Mouse (Mus musculus) forebrain, embryonic 12.5 days (tissue): ENCODE data around the gene 6030452D12Rik. TPM values are rescaled to one million over a fixed set of nuclear protein-coding genes. Genes with fewer than 3 reads are reported as not detected.

ENCODE experiments used
- ATAC-seq: fragments of 200-750 bp; cut with Nextera tagmentation; 2 replicates; pipeline ENCODE4 v1.8.0; 2017; ENCODE audit warnings: moderate TSS enrichment; ENCODE audit not compliant: low FRiP score
- H3K27ac ChIP-seq: fragments of 300-500 bp; sonication (generic); 2 replicates; pipeline ENCODE4 v1.5.1; 2016; ENCODE audit warnings: mild to moderate bottlenecking
- H3K27me3 ChIP-seq: fragments of 300-500 bp; sonication (generic); 2 replicates; pipeline ENCODE4 v1.6.1; 2016; ENCODE audit warnings: mild to moderate bottlenecking
- H3K36me3 ChIP-seq: fragments of 300-500 bp; sonication (generic); replicated peaks from 2 replicates; pipeline ENCODE4 v1.6.1; 2016; ENCODE audit warnings: mild to moderate bottlenecking
- H3K4me1 ChIP-seq: fragments of 300-500 bp; sonication (generic); 2 replicates; pipeline ENCODE4 v1.6.1; 2016
- H3K4me2 ChIP-seq: fragments of 300-500 bp; sonication (generic); 2 replicates; pipeline ENCODE4 v1.6.1; 2016; ENCODE audit warnings: mild to moderate bottlenecking, moderate library complexity
- H3K4me3 ChIP-seq: fragments of 300-500 bp; sonication (generic); replicated peaks from 2 replicates; pipeline ENCODE4 v1.5.1; 2016; ENCODE audit warnings: mild to moderate bottlenecking
- H3K9ac ChIP-seq: fragments of 300-500 bp; sonication (generic); 2 replicates; pipeline ENCODE4 v1.6.1; 2016; ENCODE audit warnings: mild to moderate bottlenecking
- H3K9me3 ChIP-seq: fragments of 300-500 bp; sonication (generic); 2 replicates; pipeline ENCODE4 v1.6.1; 2016
- WGBS: fragments of 180-500 bp; shearing (Covaris S2); methylation state at CpG from one replicate; pipeline ENCODE4 v1.1.7; 2016; 5-methylcytosine and 5-hydroxymethylcytosine counted together
- polyA plus RNA-seq: library from polyadenylated mRNA; unstranded; fragments of >200 nt; fragmentation: Nextera tagmentation; extraction: Ambion mirVana; gene quantifications from 2 replicates; pipeline ENCODE4 v1.2.1, GENCODE M21; 2016

The 6030452D12Rik gene
- polyA plus RNA-seq, 1 experiment from 2014 or later, result not detected

DNA sequence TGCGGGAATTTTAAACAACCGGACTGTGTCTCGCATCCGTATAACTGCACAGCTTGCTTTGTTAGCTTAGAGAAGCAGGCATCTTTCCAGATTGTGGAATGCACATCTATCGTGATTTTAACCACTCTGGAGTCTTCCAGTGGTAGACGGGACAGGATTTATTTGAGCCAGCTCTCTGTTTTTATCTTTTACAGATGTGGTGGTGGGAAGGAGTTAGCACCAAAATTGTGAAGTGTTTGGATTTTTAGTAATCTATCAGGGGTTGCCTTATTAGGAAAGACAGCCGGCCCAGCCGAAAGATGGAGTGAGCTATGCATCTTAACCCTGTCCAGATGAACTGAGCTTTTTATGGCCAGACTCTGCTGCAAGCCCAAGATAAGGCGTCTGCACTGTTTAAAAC, 21.5 kb downstream of the 6030452D12Rik start:
- no peak for ATAC-seq
- no peak overlapping the region for H3K9ac ChIP-seq
- H3K4me2 ChIP-seq, result no peak overlapping the region
- H3K27ac ChIP-seq, result no peak overlapping the region
- no peaks in the 10 kb centered on the region for H3K9me3 ChIP-seq
- H3K36me3 ChIP-seq, result no peaks in the 10 kb centered on the region
- 83% methylated on average over 9 of the region's 9 CpGs for WGBS
- H3K4me1 ChIP-seq, result no peaks in the 10 kb centered on the region
- no peak overlapping the region for H3K4me3 ChIP-seq
- H3K27me3 ChIP-seq, result no peaks in the 10 kb centered on the region

DNA sequence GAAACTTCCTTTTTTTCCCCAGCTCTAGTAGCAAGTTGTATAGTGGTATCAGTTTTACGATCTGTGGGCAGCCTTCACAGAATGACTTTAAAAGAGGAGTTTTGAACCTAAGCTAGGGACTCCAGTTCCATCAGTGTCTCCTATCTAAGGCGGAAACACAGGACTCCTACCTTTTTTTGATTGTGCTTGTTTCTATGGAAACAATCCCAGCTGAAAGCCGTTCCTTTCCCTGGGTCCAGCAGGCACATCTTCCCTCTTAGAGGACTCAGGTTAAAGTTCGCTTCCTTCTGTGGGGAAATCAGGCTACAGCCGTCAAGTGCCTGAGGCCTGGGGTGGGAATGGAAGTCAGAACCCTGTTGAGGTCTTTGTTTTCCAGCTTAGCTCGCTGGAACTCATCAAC, 26.4 kb downstream of the 6030452D12Rik start:
- Histone ChIP-seq H3K9me3 (no peaks in the 10 kb centered on the region), H3K27me3 (no peaks in the 10 kb centered on the region), H3K27ac (no peak overlapping the region), H3K36me3 (no peaks in the 10 kb centered on the region), H3K4me3 (no peak overlapping the region), H3K4me2 (no peak overlapping the region), H3K4me1 (no peaks in the 10 kb centered on the region), H3K9ac (no peak overlapping the region)
- WGBS, result 64% methylated on average over 6 of the region's 6 CpGs
- no peak for ATAC-seq

DNA sequence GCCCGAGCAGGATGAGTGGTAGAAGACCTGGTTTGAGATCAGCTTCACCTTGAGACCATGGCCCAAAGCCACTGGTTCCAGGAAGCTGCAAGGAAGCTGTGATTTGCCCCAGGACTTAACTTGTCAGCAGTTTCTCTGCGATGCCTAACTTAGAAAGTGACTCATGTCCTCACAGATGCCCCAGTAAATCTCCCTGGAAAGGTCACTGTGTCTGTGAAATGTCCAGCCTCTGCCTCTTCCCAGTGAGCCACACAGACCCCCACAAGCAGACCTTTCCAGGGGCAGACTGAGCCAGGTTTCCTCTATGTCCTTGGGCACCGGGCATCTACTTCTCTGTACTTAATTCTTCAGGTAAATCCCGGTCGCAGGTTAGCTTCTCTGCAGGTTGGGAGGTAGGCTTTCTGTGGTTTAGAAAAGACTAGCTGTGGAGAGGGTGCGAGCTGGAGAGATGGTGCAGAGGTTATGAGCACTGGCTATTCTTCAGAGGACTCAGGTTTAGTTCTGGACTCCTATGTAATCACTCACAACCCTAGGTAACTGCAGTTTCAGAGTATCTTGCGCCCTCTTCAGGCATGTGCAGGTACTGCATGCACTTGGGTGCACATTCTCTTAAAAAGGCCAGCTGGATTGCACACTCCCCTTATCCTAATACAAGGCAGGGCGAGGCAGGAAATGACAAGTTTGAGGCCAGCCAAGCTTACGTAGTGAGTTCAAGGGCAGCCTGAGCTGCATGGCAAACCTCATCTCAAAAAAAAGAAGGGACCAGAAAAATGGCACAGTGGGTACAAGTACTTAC, 27.1 kb downstream of the 6030452D12Rik start:
- H3K36me3 ChIP-seq, result no peaks in the 10 kb centered on the region
- H3K4me2 ChIP-seq, result no peak overlapping the region
- ATAC-seq, result no peak
- no peak overlapping the region for H3K4me3 ChIP-seq
- H3K9me3 ChIP-seq, result no peaks in the 10 kb centered on the region
- no peak overlapping the region for H3K9ac ChIP-seq
- H3K27me3 ChIP-seq, result no peaks in the 10 kb centered on the region
- H3K4me1 ChIP-seq, result no peaks in the 10 kb centered on the region
- no peak overlapping the region for H3K27ac ChIP-seq
- WGBS, result 89% methylated on average over 9 of the region's 9 CpGs

DNA sequence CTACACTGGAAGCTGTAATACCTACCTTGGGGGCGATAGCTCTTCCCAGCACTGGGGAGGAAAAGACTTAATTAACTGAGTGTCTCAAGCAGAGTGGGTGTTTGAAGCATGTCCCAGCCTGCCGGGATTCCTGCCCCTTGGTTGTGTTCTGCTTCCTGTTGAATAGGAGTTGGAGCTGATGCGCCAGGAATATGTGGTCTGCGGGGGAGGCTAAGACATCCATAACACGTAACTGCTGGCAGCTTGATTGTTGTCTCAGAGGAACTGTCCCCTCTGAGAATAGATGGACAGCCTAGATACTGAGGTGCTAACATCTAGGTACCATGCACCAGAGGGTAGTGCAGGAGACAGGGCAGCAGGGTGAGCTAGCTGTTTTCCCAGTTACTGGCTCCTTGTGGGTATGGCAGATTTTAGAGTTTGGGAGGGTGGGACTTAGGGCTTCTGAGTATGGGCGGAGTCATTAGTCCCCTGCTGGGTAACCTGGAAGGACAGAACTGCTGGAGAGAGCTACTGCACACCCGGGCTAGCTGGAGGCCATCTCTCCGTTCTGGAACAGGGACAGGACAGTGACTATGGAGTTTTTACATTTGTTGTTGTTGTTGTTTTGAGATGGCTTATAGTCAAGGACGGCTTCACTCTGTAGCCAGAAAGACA, 28.4 kb downstream of the 6030452D12Rik start:
- WGBS, result 87% methylated on average over 9 of the region's 9 CpGs
- no peak overlapping the region for H3K4me3 ChIP-seq
- no peak overlapping the region for H3K4me2 ChIP-seq
- no peaks in the 10 kb centered on the region for H3K9me3 ChIP-seq
- H3K4me1 ChIP-seq, result no peaks in the 10 kb centered on the region
- H3K27ac ChIP-seq, result no peak overlapping the region
- H3K36me3 ChIP-seq, result no peaks in the 10 kb centered on the region
- no peak for ATAC-seq
- H3K9ac ChIP-seq, result no peak overlapping the region
- H3K27me3 ChIP-seq, result no peaks in the 10 kb centered on the region

DNA sequence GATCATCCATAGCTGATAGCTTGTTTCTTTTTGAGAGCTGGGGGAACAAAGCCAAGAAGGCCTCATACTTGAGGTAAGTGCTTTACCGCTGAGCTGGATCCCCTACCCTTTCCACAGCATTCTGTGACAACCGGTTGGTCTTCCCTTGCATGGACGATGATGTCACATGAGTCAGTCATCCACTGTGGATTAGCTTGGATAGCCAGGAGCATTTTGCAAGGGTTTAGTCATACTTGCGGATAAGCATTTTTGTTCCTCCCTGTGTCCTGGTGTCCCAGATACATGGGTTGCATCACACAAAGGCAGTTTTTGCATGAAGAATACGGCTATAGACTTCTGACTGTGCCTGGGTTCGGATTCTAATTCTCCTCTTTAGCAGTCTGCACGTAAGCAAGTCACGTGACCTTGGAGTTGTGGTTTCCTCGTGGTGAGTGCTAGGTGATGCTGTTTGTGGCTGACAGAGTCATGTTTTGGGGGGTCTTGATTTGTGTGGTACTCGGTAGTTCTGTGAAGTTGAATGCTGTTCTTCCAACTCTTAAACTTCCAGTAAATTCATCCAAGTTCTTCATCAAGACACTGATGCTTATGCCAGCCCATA, 29.7 kb downstream of the 6030452D12Rik start:
- 93% methylated on average over 10 of the region's 10 CpGs for WGBS
- Histone ChIP-seq H3K4me2 (no peak overlapping the region), H3K9ac (no peak overlapping the region), H3K36me3 (no peaks in the 10 kb centered on the region), H3K9me3 (no peaks in the 10 kb centered on the region), H3K4me3 (no peak overlapping the region), H3K4me1 (no peaks in the 10 kb centered on the region), H3K27me3 (no peaks in the 10 kb centered on the region), H3K27ac (no peak overlapping the region)
- no peak for ATAC-seq

DNA sequence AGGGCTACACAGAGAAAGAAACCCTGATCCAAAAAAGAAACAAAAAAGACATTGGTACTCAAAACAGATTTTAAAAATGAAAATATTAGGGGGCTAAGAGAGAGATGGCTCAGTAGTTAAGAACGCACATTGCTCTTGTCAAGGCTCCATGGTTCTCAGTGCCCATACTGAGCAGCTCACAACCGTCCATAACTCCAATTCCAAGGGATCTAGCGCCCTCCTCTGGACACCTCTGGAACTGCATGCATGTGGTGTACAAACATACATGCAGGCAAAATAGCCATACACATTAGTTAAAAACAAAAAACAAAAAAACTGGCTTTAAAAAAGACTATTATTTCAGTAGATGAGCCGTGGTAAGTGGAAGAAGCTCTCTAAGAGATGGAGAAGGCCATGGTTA, 30.2 kb downstream of the 6030452D12Rik start:
- H3K4me2 ChIP-seq, result no peak overlapping the region
- H3K27ac ChIP-seq, result no peak overlapping the region
- WGBS, result 70% methylated on average over 4 of the region's 4 CpGs
- H3K9me3 ChIP-seq, result no peaks in the 10 kb centered on the region
- no peaks in the 10 kb centered on the region for H3K4me1 ChIP-seq
- H3K4me3 ChIP-seq, result no peak overlapping the region
- no peaks in the 10 kb centered on the region for H3K27me3 ChIP-seq
- ATAC-seq, result no peak
- H3K36me3 ChIP-seq, result no peaks in the 10 kb centered on the region
- no peak overlapping the region for H3K9ac ChIP-seq

DNA sequence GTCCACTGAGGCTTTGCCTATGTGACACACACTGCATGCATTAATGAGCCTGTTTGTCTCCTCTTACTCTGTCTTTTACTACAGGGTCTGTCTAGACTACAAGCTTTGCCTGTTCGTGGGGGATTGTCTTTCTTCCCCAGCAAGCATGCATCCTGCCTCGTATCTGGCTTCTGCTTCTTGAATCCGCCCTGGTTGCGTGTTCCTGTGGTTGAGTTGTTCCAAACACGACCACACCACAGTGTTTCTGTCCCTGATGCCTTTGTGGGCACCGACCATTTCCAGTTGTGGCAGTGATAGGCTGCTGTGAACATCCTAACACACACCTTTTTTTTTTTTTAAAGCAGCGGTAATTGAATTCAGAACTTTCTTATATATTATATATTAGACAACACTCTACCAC, 33.4 kb downstream of the 6030452D12Rik start:
- no peaks in the 10 kb centered on the region for H3K36me3 ChIP-seq
- WGBS, result 83% methylated on average over 7 of the region's 7 CpGs
- H3K9ac ChIP-seq, result no peak overlapping the region
- H3K4me1 ChIP-seq, result no peaks in the 10 kb centered on the region
- H3K27me3 ChIP-seq, result no peaks in the 10 kb centered on the region
- H3K9me3 ChIP-seq, result no peaks in the 10 kb centered on the region
- ATAC-seq, result no peak
- H3K4me2 ChIP-seq, result no peak overlapping the region
- H3K27ac ChIP-seq, result no peak overlapping the region
- no peak overlapping the region for H3K4me3 ChIP-seq

DNA sequence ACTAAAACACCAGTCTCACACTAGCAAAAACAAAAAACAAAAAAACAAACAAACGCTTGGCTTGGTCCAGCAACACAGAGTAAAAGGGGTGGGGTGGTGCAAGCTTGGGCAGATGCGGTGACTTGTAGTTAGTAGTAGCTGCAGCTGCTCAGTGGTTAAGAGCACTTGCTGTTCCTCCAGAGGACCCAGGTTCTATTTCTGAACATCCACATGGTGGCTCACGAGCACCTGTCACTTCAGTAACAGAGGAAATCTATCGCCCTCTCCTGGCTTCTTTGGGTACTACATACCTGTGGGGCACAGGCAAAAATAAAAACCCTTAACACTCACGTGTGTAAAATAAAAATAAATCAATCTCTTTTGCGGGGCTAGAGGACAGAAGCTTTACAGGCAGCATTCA, 34.1 kb downstream of the 6030452D12Rik start:
- no peak for ATAC-seq
- Histone ChIP-seq H3K27ac (no peak overlapping the region), H3K36me3 (no peaks in the 10 kb centered on the region), H3K4me3 (no peak overlapping the region), H3K9me3 (no peaks in the 10 kb centered on the region), H3K4me2 (no peak overlapping the region), H3K9ac (no peak overlapping the region), H3K27me3 (no peaks in the 10 kb centered on the region), H3K4me1 (no peaks in the 10 kb centered on the region)
- WGBS, result 42% methylated on average over 6 of the region's 6 CpGs

DNA sequence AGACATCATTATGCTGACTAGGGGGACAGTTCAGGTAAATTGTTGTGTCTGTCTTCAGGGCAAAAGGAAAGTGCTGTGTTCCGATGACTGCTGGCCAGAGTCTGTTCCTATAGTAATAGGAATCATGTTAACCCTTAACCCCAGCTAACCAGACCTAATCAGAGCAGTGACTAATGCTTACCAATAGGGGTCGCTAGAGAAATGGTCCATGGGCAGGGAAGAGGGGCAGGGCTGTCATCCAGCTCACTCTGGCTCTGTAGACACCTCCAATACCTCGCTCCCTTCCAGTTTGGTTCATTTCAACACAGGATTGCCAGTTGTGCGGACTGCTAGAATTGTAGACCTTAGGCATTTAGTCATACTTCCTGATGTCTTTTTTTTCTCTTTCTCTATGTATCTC, 35.1 kb downstream of the 6030452D12Rik start:
- 74% methylated on average over 4 of the region's 4 CpGs for WGBS
- Histone ChIP-seq H3K27me3 (no peaks in the 10 kb centered on the region), H3K4me3 (no peak overlapping the region), H3K9ac (no peak overlapping the region), H3K4me1 (no peaks in the 10 kb centered on the region), H3K36me3 (no peaks in the 10 kb centered on the region), H3K27ac (no peak overlapping the region), H3K4me2 (no peak overlapping the region), H3K9me3 (no peaks in the 10 kb centered on the region)
- ATAC-seq, result no peak

DNA sequence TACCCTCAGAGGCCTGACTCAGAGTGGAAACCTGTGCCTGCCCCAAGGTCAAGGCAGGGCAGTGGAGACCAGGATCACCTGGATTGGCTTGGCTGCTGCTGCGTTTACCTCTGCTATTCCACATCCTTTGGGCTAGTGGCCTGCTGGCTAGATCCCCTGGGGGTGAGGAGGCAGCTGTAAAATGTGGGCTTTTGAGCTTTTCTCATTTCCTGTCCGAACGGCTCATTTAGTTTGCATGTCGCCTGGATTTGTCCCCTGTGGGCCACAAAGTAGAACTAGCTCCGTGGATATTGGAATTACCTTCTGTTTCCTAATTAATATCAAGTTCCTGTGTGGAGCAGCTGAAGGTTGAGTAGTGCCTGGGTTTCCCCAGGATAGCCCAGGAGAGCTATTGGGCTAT, 38.9 kb downstream of the 6030452D12Rik start:
- no peaks in the 10 kb centered on the region for H3K4me1 ChIP-seq
- H3K9me3 ChIP-seq, result no peaks in the 10 kb centered on the region
- no peaks in the 10 kb centered on the region for H3K36me3 ChIP-seq
- no peak overlapping the region for H3K27ac ChIP-seq
- no peak overlapping the region for H3K4me3 ChIP-seq
- no peak overlapping the region for H3K9ac ChIP-seq
- H3K27me3 ChIP-seq, result no peaks in the 10 kb centered on the region
- ATAC-seq, result no peak
- 71% methylated on average over 5 of the region's 5 CpGs for whole genome bisulfite sequencing
- H3K4me2 ChIP-seq, result no peak overlapping the region

DNA sequence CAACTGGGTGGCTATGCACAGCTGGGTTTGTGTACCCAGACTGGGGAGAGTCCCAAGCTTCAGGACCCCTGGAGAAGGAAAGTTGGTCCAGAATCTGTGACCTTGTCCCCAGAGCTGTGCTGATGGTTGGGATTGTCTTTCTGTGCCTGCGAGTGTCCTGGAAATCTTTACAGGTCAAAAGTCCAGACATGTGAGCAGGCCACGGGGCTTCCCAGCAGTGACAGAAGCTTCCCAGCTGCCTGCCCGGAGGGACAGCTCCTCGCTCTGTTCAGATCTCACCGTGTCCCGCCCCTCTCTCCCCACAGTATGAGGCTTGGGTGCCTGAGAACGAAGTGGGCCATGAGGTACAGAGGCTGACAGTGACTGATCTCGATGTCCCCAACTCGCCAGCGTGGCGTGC, 40.7 kb downstream of the 6030452D12Rik start:
- Histone ChIP-seq H3K27ac (no peak overlapping the region), H3K27me3 (no peaks in the 10 kb centered on the region), H3K9me3 (no peaks in the 10 kb centered on the region), H3K4me2 (no peak overlapping the region), H3K36me3 (no peaks in the 10 kb centered on the region), H3K9ac (no peak overlapping the region), H3K4me3 (no peak overlapping the region), H3K4me1 (no peaks in the 10 kb centered on the region)
- 83% methylated on average over 11 of the region's 11 CpGs for WGBS
- no peak for ATAC-seq

DNA sequence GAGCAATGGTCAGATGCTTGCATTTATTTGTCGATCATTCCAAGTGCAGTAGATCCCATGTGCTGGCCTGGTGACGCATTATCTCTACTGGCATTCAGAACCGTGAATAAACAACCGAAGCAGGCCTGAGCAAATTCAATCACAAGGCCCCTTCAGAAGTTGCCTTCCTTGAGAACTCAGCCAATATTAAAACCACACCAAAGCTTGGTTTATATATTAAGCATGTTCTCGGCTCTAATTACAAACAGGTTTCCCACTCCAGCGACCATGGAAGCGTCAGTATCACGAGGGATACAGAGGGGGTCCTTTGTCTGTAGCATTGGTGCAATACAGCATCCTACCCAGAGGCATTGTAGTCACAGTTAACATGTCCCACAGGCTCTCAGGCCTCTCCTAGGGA, 42.7 kb downstream of the 6030452D12Rik start:
- WGBS, result 75% methylated on average over 8 of the region's 8 CpGs
- Histone ChIP-seq H3K27ac (no peak overlapping the region), H3K36me3 (no peaks in the 10 kb centered on the region), H3K9me3 (no peaks in the 10 kb centered on the region), H3K27me3 (no peaks in the 10 kb centered on the region), H3K4me2 (no peak overlapping the region), H3K4me3 (no peak overlapping the region), H3K9ac (no peak overlapping the region), H3K4me1 (no peaks in the 10 kb centered on the region)
- ATAC-seq, result no peak

DNA sequence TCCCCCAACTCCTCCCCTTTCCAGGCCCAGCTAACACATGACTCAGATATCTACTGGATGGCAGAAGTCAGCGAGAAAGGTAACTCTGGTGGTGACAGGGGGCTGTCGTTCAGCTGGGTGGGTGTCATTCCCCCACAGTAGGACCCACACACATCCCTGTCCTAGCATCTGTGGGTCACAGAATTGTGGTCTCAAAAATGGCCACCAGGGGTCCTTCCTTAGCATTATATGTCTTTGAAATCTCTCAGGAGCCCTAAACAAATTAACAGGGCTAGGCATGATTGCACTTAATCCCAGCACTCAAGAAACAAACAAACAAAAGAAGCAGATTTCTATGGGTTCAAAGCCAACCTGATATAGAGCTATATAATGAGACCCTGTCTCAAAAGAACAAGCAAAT, 44.8 kb downstream of the 6030452D12Rik start:
- ATAC-seq, result no peak
- no peaks in the 10 kb centered on the region for H3K36me3 ChIP-seq
- no peaks in the 10 kb centered on the region for H3K4me1 ChIP-seq
- 81% methylated on average over 2 of the region's 2 CpGs for WGBS
- no peak overlapping the region for H3K4me3 ChIP-seq
- no peaks in the 10 kb centered on the region for H3K9me3 ChIP-seq
- H3K9ac ChIP-seq, result no peak overlapping the region
- H3K27ac ChIP-seq, result no peak overlapping the region
- H3K27me3 ChIP-seq, result no peaks in the 10 kb centered on the region
- H3K4me2 ChIP-seq, result no peak overlapping the region
